In the genomic region with DNA sequence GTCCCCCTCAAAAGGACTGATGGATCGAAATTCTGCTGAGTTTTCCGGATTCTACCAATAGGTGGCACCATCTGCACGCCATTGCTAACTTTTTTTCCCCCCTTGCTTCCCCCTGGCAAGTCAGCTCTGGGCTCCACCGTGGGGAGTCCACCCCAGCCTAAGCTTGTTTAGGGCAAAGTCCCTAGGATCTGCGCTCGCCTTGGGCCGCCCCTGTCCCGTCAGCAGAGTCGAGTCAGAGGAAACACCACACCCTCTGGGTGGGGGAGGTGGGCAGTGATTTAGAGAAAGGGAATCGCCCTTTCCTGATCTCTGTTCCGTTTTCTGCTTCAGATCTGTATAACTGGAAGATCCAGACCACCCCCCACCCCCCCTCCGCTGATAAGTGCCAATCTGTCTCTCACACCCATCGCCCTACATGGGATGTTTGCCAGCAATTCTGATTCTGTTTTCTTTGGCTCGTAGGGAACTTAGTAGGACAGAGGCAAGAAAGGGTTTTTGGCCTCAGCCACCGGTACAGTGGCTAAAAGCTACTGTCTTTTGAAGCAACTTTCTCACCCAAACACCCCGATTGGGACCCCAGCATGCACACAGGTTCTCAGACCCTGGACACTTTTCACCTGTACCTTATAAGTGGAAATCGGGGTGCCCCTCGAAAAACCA, we compare ENCODE assay signal across 8 mouse cellular contexts. TPM values are rescaled to one million over a fixed set of nuclear protein-coding genes. Genes with fewer than 3 reads are reported as not detected.
A peak's percentile ranks its signal among the peaks of the same experiment; 100 is the strongest.
DNase-seq lines count a peak whose midpoint lies in the region; ATAC-seq and TF ChIP-seq lines count a peak whose summit lies in the region.

No protein-coding gene starts in this region.

- H3K4me1 ChIP-seq in hindbrain, embryonic 16.5 days (ENCODE audit: control insufficient read depth, insufficient read depth, low read depth, low read length), result peaks cover 6% of the 10 kb centered on the region; the same call in 1 of the 2 replicates
- H3K4me1 ChIP-seq in limb, embryonic 15.5 days, result peaks cover 19% of the 10 kb centered on the region
- no peaks in the 10 kb centered on the region for H3K4me1 ChIP-seq in midbrain, postnatal 0 days (ENCODE audit: insufficient read depth, low read length)
- no peaks in the 10 kb centered on the region for H3K4me1 ChIP-seq in stomach, embryonic 16.5 days (ENCODE audit: control insufficient read depth, insufficient read depth, low read length)

- H3K27ac ChIP-seq in left cerebral cortex, adult 2 months, result no peak overlapping the region
- H3K27ac ChIP-seq in hindbrain, embryonic 16.5 days (ENCODE audit: low read depth, low read length), result no peak overlapping the region
- no peak overlapping the region for H3K27ac ChIP-seq in limb, embryonic 15.5 days
- no peak overlapping the region for H3K27ac ChIP-seq in midbrain, postnatal 0 days (ENCODE audit: low read depth, low read length)
- H3K27ac ChIP-seq in stomach, embryonic 16.5 days (ENCODE audit: low read length), result no peak overlapping the region

- no peaks in the 10 kb centered on the region for H3K36me3 ChIP-seq in hindbrain, embryonic 16.5 days (ENCODE audit: control insufficient read depth, insufficient read depth, low read length)
- no peaks in the 10 kb centered on the region for H3K36me3 ChIP-seq in limb, embryonic 15.5 days
- H3K36me3 ChIP-seq in midbrain, postnatal 0 days (ENCODE audit: insufficient read depth, low read length), result no peaks in the 10 kb centered on the region
- no peaks in the 10 kb centered on the region for H3K36me3 ChIP-seq in stomach, embryonic 16.5 days (ENCODE audit: control insufficient read depth, insufficient read depth, low read length)

- DNase-seq in left cerebral cortex, adult 2 months (ENCODE audit: extremely low spot score in 1 of 2, low spot score in 2 of 2), result peak; percentile 40 to 42
- no peak for DNase-seq in left cerebral cortex, adult 11 months (ENCODE audit: low spot score)
- DNase-seq in cerebellum, adult 9-11 months, result peak; percentile 30
- DNase-seq in gastrocnemius, postnatal 10 days, result peak; percentile 59
- peak; percentile 71 for DNase-seq in midbrain, postnatal 0 days (ENCODE audit: low spot score)

- peak; percentile 79 for TF ChIP-seq CTCF in left cerebral cortex, adult 2 months (IDR thresholded peaks at IDR 0.05)
- TF ChIP-seq CTCF in midbrain, postnatal 0 days (IDR thresholded peaks at IDR 0.05), result peak; percentile 88

- H3K4me2 ChIP-seq in hindbrain, embryonic 16.5 days (ENCODE audit: low read length), result peak overlapping the region; percentile 70
- peak overlapping the region; percentile 72 for H3K4me2 ChIP-seq in limb, embryonic 15.5 days
- H3K4me2 ChIP-seq in midbrain, postnatal 0 days (ENCODE audit: low read depth, low read length, poor library complexity, severe bottlenecking), result peak overlapping the region; percentile 59
- H3K4me2 ChIP-seq in stomach, embryonic 16.5 days (ENCODE audit: low read depth, low read length), result peak overlapping the region; percentile 67

- H3K9me3 ChIP-seq in hindbrain, embryonic 16.5 days (ENCODE audit: control insufficient read depth, low read length), result no peaks in the 10 kb centered on the region
- H3K9me3 ChIP-seq in limb, embryonic 15.5 days, result no peaks in the 10 kb centered on the region
- H3K9me3 ChIP-seq in midbrain, postnatal 0 days (ENCODE audit: low read length), result no peaks in the 10 kb centered on the region
- H3K9me3 ChIP-seq in stomach, embryonic 16.5 days (replicated peaks; ENCODE audit: control insufficient read depth, low read length), result no peaks in the 10 kb centered on the region

- intact Hi-C loops in left cerebral cortex, adult 2 months (cut with DNase I), result loop anchor here (5.0 kb wide), 2 partner anchors 704 to 719 kb away; no protein-coding TSS in a partner anchor

- WGBS in hindbrain, embryonic 16.5 days, result 14% methylated on average over 18 of the region's 18 CpGs
- 10% methylated on average over 18 of the region's 18 CpGs for WGBS in limb, embryonic 15.5 days
- WGBS in midbrain, postnatal 0 days, result 15% methylated on average over 18 of the region's 18 CpGs
- WGBS in stomach, embryonic 16.5 days, result 11% methylated on average over 18 of the region's 18 CpGs

- peak overlapping the region; percentile 52 for H3K9ac ChIP-seq in hindbrain, embryonic 16.5 days (ENCODE audit: low read depth, low read length)
- H3K9ac ChIP-seq in limb, embryonic 15.5 days, result peak overlapping the region; percentile 45; the same call in 1 of the 2 replicates
- H3K9ac ChIP-seq in midbrain, postnatal 0 days (replicated peaks; ENCODE audit: low read length, poor library complexity, severe bottlenecking), result no peak overlapping the region
- H3K9ac ChIP-seq in stomach, embryonic 16.5 days (ENCODE audit: low read length), result peak overlapping the region; percentile 66

- peak; percentile 70 for ATAC-seq in hindbrain, embryonic 16.5 days
- peak; percentile 66; the same call in 1 of the 2 replicates for ATAC-seq in limb, embryonic 15.5 days (ENCODE audit: insufficient number of reproducible peaks, low FRiP score, low TSS enrichment, low read depth)
- ATAC-seq in midbrain, postnatal 0 days (ENCODE audit: low FRiP score), result peak; percentile 68; the same call in 1 of the 2 replicates
- ATAC-seq in stomach, embryonic 16.5 days (ENCODE audit: insufficient read depth, low FRiP score), result peak; percentile 69; the same call in 1 of the 2 replicates

- H3K27me3 ChIP-seq in hindbrain, embryonic 16.5 days (replicated peaks; ENCODE audit: control insufficient read depth, insufficient read depth, low read length), result peaks cover 13% of the 10 kb centered on the region; the same call in 1 of the 2 replicates
- H3K27me3 ChIP-seq in limb, embryonic 15.5 days, result peaks cover 26% of the 10 kb centered on the region
- peaks cover 5% of the 10 kb centered on the region for H3K27me3 ChIP-seq in midbrain, postnatal 0 days (ENCODE audit: insufficient read depth, low read length)
- no peaks in the 10 kb centered on the region for H3K27me3 ChIP-seq in stomach, embryonic 16.5 days (ENCODE audit: control insufficient read depth, insufficient read depth, low read length)

- H3K4me3 ChIP-seq in left cerebral cortex, adult 2 months, result peak overlapping the region; percentile 40
- H3K4me3 ChIP-seq in hindbrain, embryonic 16.5 days (ENCODE audit: low read length), result peak overlapping the region; percentile 35
- H3K4me3 ChIP-seq in limb, embryonic 15.5 days, result peak overlapping the region; percentile 38
- peak overlapping the region; percentile 25; the same call in 1 of the 2 replicates for H3K4me3 ChIP-seq in midbrain, postnatal 0 days (ENCODE audit: low read depth, low read length)
- H3K4me3 ChIP-seq in stomach, embryonic 16.5 days (replicated peaks; ENCODE audit: low read length), result peak overlapping the region; percentile 39

RNA-seq across cellular contexts. Expression of a gene that starts 10.2 kb away (rescaled TPM):
- total RNA-seq in left cerebral cortex, adult 2 months (2021), result 10 to 100 TPM; 10.3 to 13.8 TPM
- 10 to 100 TPM; 10.5 to 13.7 TPM for total RNA-seq in gastrocnemius, postnatal 10 days (2021)
- 2.3 and 3.0 TPM in 2 replicates for polyA plus RNA-seq in hindbrain, embryonic 16.5 days (2015; fragmentation: Nextera tagmentation; extraction: Ambion mirVana)
- polyA plus RNA-seq in limb, embryonic 15.5 days (2015; fragmentation: Nextera tagmentation; extraction: Ambion mirVana), result 5.0 and 5.5 TPM in 2 replicates
- 5.8 and 8.3 TPM in 2 replicates for total RNA-seq in midbrain, postnatal 0 days (2014; rRNA removed)
- polyA plus RNA-seq in midbrain, postnatal 0 days (2015; fragmentation: Nextera tagmentation; extraction: Ambion mirVana), result 3.4 and 3.6 TPM in 2 replicates
- 4.4 and 5.1 TPM in 2 replicates for polyA plus RNA-seq in stomach, embryonic 16.5 days (2015; fragmentation: Nextera tagmentation; extraction: Ambion mirVana)
